Mouse (Mus musculus) heart, embryonic 12.5 days (tissue): ENCODE data around the gene Heyl. TPM values are rescaled to one million over a fixed set of nuclear protein-coding genes. Genes with fewer than 3 reads are reported as not detected.
A peak's percentile ranks its signal among the peaks of the same experiment; 100 is the strongest.
"Not testable (repeated sequence)": the region's sequence is repeated elsewhere in the genome, so short reads cannot be mapped to it uniquely, and the experiment has no call there.

Experiments
- ATAC-seq: fragments of 200-750 bp; cut with Nextera tagmentation; 2 replicates; pipeline ENCODE4 v1.8.0; 2017; ENCODE audit warnings: moderate TSS enrichment, moderate library complexity; ENCODE audit not compliant: insufficient number of reproducible peaks, low FRiP score
- H3K27ac ChIP-seq: fragments of 300-500 bp; sonication (generic); 2 replicates; pipeline ENCODE4 v1.5.1; 2016; ENCODE audit warnings: mild to moderate bottlenecking, moderate library complexity; ENCODE audit not compliant: poor library complexity, severe bottlenecking
- H3K27me3 ChIP-seq: fragments of 300-500 bp; sonication (generic); replicated peaks from 2 replicates; pipeline ENCODE4 v1.6.1; 2016; ENCODE audit warnings: mild to moderate bottlenecking, moderate library complexity
- H3K36me3 ChIP-seq: fragments of 300-500 bp; sonication (generic); 2 replicates; pipeline ENCODE4 v1.6.1; 2016; ENCODE audit warnings: mild to moderate bottlenecking, moderate library complexity
- H3K4me1 ChIP-seq: fragments of 300-500 bp; sonication (generic); replicated peaks from 2 replicates; pipeline ENCODE4 v1.6.1; 2016; ENCODE audit warnings: mild to moderate bottlenecking
- H3K4me2 ChIP-seq: fragments of 300-500 bp; sonication (generic); 2 replicates; pipeline ENCODE4 v1.6.1; 2016; ENCODE audit warnings: mild to moderate bottlenecking, moderate library complexity
- H3K4me3 ChIP-seq: fragments of 300-500 bp; sonication (generic); 2 replicates; pipeline ENCODE4 v1.5.1; 2016; ENCODE audit warnings: mild to moderate bottlenecking
- H3K9ac ChIP-seq: fragments of 300-500 bp; sonication (generic); 2 replicates; pipeline ENCODE4 v1.6.1; 2016; ENCODE audit warnings: mild to moderate bottlenecking, moderate library complexity
- H3K9me3 ChIP-seq: fragments of 300-500 bp; sonication (generic); replicated peaks from 2 replicates; pipeline ENCODE4 v1.6.1; 2016; ENCODE audit warnings: mild to moderate bottlenecking, moderate library complexity
- WGBS: fragments of 180-500 bp; shearing (Covaris S2); methylation state at CpG from one replicate; pipeline ENCODE4 v1.1.7; 2016; 5-methylcytosine and 5-hydroxymethylcytosine counted together
- polyA plus RNA-seq: library from polyadenylated mRNA; unstranded; fragments of >200 nt; fragmentation: Nextera tagmentation; extraction: Ambion mirVana; gene quantifications from 2 replicates; pipeline ENCODE4 v1.2.1, GENCODE M21; 2016

Heyl gene
- polyA plus RNA-seq, 1 experiment from 2014 or later, result 7.3 TPM

GRCm38 (mm10) chr4:123286790-123287189 is 53.4 kb downstream of the Heyl start:
- peak overlapping the region; percentile 66; the same call in 1 of the 2 replicates for H3K4me3 ChIP-seq
- H3K36me3 ChIP-seq, result peaks cover 61% of the 10 kb centered on the region
- H3K4me1 ChIP-seq, result peaks cover 39% of the 10 kb centered on the region
- no peaks in the 10 kb centered on the region for H3K27me3 ChIP-seq
- 73% methylated on average over 2 of the region's 2 CpGs for WGBS
- no peak overlapping the region for H3K9ac ChIP-seq
- H3K27ac ChIP-seq, result peak overlapping the region; percentile 88; the same call in 1 of the 2 replicates
- H3K9me3 ChIP-seq, result no peaks in the 10 kb centered on the region
- peak; percentile 37; the same call in 1 of the 2 replicates for ATAC-seq
- peak overlapping the region; percentile 97 for H3K4me2 ChIP-seq

- Histone ChIP-seq H3K9me3 (no peaks in the 10 kb centered on the region), H3K4me1 (peaks cover 36% of the 10 kb centered on the region), H3K4me2 (no peak overlapping the region), H3K9ac (no peak overlapping the region), H3K4me3 (no peak overlapping the region), H3K27ac (no peak overlapping the region), H3K36me3 (peaks cover 83% of the 10 kb centered on the region), H3K27me3 (no peaks in the 10 kb centered on the region)
- whole genome bisulfite sequencing, result 86% methylated on average over 12 of the region's 12 CpGs
- no peak for ATAC-seq
These were observed 55.7 kb downstream of the Heyl start for GRCm38 (mm10) chr4:123289038-123289437.

GRCm38 (mm10) chr4:123292390-123292789 is 59.0 kb downstream of the Heyl start:
- H3K4me2 ChIP-seq, result no peak overlapping the region
- 84% methylated on average over 3 of the region's 3 CpGs for WGBS
- no peak overlapping the region for H3K27ac ChIP-seq
- H3K9ac ChIP-seq, result no peak overlapping the region
- ATAC-seq, result no peak
- peaks cover 98% of the 10 kb centered on the region for H3K36me3 ChIP-seq
- peaks cover 3% of the 10 kb centered on the region for H3K4me1 ChIP-seq
- no peaks in the 10 kb centered on the region for H3K9me3 ChIP-seq
- no peaks in the 10 kb centered on the region for H3K27me3 ChIP-seq
- no peak overlapping the region for H3K4me3 ChIP-seq

- no peak overlapping the region for H3K9ac ChIP-seq
- no peak for ATAC-seq
- peaks cover 98% of the 10 kb centered on the region for H3K36me3 ChIP-seq
- H3K4me1 ChIP-seq, result no peaks in the 10 kb centered on the region; the same call in 1 of the 2 replicates
- no peak overlapping the region for H3K4me2 ChIP-seq
- no peak overlapping the region for H3K27ac ChIP-seq
- WGBS, result 82% methylated on average over 7 of the region's 7 CpGs
- no peak overlapping the region for H3K4me3 ChIP-seq
- H3K9me3 ChIP-seq, result no peaks in the 10 kb centered on the region
- no peaks in the 10 kb centered on the region for H3K27me3 ChIP-seq
These were observed 59.6 kb downstream of the Heyl start for GRCm38 (mm10) chr4:123292989-123293388.

GRCm38 (mm10) chr4:123293661-123294443 is 60.5 kb downstream of the Heyl start:
- H3K4me3 ChIP-seq, result no peak overlapping the region
- H3K36me3 ChIP-seq, result peaks cover 96% of the 10 kb centered on the region
- WGBS, result 70% methylated on average over 7 of the region's 7 CpGs

DNA sequence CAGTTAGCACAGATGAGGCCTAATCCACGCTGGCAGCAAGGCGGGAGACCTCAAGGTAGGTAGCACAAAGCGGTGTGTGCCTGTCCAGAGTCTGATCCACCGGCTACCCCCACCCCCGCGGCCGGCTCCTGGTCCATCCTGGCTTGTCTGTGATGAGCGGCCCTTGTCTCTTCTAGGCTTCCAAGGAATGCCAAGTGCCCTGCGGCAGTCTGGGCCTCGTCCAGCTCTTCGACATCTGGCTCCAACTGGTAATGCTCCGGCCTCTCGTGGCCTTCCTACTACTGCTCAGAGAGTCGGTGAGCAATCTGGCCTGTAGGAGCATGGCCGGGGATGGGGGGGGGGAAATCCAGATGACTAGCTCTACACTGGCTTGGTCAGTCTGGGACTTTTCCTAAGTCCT is 61.7 kb downstream of the Heyl start:
- H3K4me3 ChIP-seq, H3K27ac ChIP-seq, H3K27me3 ChIP-seq, ATAC-seq, H3K4me1 ChIP-seq, H3K4me2 ChIP-seq, H3K9me3 ChIP-seq, H3K9ac ChIP-seq: not testable (repeated sequence)
- 77% methylated on average over 15 of the region's 15 CpGs for WGBS
- H3K36me3 ChIP-seq, result peaks cover 96% of the 10 kb centered on the region

More at GRCm38 (mm10) chr4:123293661-123294443, 60.5 kb downstream of the Heyl start:
- ATAC-seq, result no peak
- Histone ChIP-seq H3K27me3 (no peaks in the 10 kb centered on the region), H3K4me1 (no peaks in the 10 kb centered on the region; the same call in 1 of the 2 replicates), H3K27ac (no peak overlapping the region), H3K4me2 (no peak overlapping the region), H3K9ac (no peak overlapping the region), H3K9me3 (no peaks in the 10 kb centered on the region)

DNA sequence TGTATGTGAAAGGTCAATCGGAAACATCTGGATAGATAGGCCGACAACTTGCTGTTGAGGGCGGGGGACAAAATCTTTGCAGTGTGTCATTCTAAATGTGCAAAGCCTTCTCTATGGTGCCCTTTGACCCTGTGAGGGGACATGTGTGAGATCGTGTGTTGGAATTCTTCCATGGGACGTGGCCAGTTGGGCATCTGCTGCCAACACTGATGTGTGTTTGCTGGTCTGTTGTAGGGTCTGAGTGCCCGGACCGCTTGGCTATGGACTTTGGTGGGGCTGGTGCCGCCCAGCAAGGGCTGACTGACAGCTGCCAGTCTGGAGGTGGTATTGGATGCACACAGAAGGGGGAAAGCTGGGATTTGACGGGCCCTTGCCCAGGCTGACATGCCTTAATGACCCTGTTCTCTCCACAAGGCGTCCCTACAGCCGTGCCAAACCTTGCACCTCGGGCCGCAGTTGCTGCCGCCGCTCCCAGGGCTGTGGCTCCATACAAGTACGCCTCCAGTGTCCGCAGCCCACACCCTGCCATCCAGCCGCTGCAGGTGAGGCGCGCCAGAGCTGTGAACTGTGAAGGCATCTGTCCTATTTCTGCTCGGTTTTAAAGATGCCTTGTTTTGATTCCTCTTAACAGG is 62.3 kb downstream of the Heyl start:
- H3K27ac ChIP-seq, result no peak overlapping the region
- H3K4me3 ChIP-seq, result no peak overlapping the region
- H3K4me1 ChIP-seq, result no peaks in the 10 kb centered on the region; the same call in 1 of the 2 replicates
- H3K36me3 ChIP-seq, result peaks cover 97% of the 10 kb centered on the region
- no peak for ATAC-seq
- no peaks in the 10 kb centered on the region for H3K27me3 ChIP-seq
- no peaks in the 10 kb centered on the region for H3K9me3 ChIP-seq
- H3K9ac ChIP-seq, result no peak overlapping the region
- 89% methylated on average over 21 of the region's 21 CpGs for WGBS
- H3K4me2 ChIP-seq, result no peak overlapping the region

DNA sequence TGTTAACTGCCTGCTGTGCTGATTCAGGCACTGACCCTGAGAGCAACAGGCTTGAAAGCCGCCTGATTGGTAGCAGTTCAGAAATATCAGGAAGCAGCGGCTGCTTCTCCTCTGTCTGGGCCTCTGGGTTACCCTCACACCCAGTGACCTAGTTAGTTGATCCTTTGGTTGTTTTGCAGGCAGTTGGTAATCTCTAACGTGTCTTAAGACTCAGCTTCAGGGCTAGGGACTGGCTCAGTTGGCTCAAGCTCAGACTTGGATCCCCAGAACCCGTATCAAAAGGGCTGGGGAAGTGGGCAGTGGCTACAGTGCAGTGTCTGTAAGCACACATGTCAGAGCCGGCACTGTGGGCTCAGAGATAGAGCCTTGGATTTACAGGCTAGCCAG is 62.8 kb downstream of the Heyl start:
- Histone ChIP-seq H3K27ac (no peak overlapping the region), H3K4me2 (no peak overlapping the region), H3K9ac (no peak overlapping the region), H3K4me3 (no peak overlapping the region), H3K9me3 (no peaks in the 10 kb centered on the region), H3K4me1 (no peaks in the 10 kb centered on the region; the same call in 1 of the 2 replicates), H3K36me3 (peaks cover 94% of the 10 kb centered on the region), H3K27me3 (no peaks in the 10 kb centered on the region)
- WGBS, result 81% methylated on average over 5 of the region's 5 CpGs
- ATAC-seq, result no peak

DNA sequence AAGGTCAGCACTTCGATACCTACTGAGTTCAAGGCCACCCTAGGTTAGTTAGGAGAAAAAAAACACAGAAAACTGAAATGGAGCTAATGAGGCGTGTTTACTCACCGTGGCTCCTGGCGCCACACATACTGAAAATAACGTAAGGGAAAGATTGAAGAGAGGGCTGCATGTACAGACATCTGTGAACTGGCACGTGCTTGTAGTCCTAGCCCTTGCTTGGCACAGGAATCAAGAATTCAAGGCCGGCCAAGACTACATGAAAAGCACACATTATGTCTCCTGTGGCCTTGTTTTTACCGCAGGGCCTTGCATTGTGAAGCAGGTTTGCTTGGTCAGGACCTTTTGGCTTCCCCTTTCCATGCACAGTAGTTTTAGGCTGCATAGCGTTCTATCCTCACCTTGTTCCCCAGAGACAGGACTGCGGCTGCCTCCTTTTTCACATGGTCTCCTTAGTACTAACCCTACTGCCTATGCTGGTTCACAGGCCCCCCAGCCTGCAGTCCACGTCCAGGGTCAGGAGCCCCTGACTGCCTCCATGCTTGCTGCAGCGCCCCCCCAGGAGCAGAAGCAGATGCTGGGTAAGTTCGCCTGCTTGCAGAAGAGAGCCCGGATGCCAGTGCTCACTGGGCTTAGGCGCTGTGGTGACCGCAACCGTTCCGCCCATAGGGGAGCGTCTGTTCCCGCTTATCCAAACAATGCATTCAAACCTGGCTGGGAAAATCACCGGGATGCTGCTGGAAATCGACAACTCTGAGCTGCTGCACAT is 64.0 kb downstream of the Heyl start:
- Histone ChIP-seq H3K36me3 (peaks cover 92% of the 10 kb centered on the region), H3K4me2 (no peak overlapping the region), H3K9ac (no peak overlapping the region), H3K9me3 (no peaks in the 10 kb centered on the region), H3K27me3 (no peaks in the 10 kb centered on the region), H3K27ac (no peak overlapping the region), H3K4me1 (no peaks in the 10 kb centered on the region), H3K4me3 (no peak overlapping the region)
- no peak for ATAC-seq
- 91% methylated on average over 22 of the region's 22 CpGs for WGBS

DNA sequence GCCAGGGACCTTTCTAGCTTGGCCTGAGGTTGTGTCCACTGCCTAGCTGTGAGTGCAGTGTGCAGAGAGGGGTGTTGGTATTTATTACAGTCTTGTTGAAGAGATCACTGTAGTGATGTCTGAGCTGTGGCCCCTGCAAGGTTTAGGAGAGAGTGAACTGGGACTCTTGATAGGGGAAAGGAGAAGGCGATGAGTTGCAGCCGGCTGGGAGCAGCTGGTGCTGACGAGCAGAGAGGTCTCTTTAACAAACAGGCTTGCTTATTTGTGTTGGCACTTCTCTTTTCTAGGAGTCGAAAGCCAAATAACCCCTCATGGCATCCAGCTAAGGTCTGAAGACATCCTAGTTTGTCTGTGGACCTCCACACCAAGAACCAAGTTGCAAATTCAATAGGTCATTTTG is 64.9 kb downstream of the Heyl start:
- Histone ChIP-seq H3K4me3 (no peak overlapping the region), H3K27me3 (no peaks in the 10 kb centered on the region), H3K4me1 (no peaks in the 10 kb centered on the region), H3K36me3 (peaks cover 92% of the 10 kb centered on the region), H3K9me3 (no peaks in the 10 kb centered on the region), H3K27ac (no peak overlapping the region), H3K9ac (no peak overlapping the region), H3K4me2 (no peak overlapping the region)
- no peak for ATAC-seq
- 65% methylated on average over 4 of the region's 4 CpGs for WGBS
